Mouse (Mus musculus): Measurements from ENCODE around the gene Adra2a. TPM values are rescaled to one million over a fixed set of nuclear protein-coding genes. Genes with fewer than 3 reads are reported as not detected.

Gene Adra2a
- polyA plus RNA-seq, 1 experiment = 6.8 TPM

GRCm38 (mm10) chr19:54040356-54041028 lies 3.5 kb upstream of the Adra2a start:
- 18% methylated on average over 4 of the region's 4 CpGs for WGBS
- Histone ChIP-seq H3K36me3 (ENCODE audit: control insufficient read depth, insufficient read depth, low read length) (no peaks in the 10 kb centered on the region; the same call in 1 of the 2 replicates), H3K4me1 (ENCODE audit: control insufficient read depth, insufficient read depth, insufficient read length, low read length) (peaks cover 6% of the 10 kb centered on the region), H3K4me3 (ENCODE audit: low read depth, low read length) (no peak overlapping the region), H3K27me3 (ENCODE audit: control insufficient read depth, insufficient read depth, low read length) (peaks cover 7% of the 10 kb centered on the region), H3K27ac (ENCODE audit: insufficient read depth, low read depth, low read length) (peak overlapping the region; percentile 27)
- TF ChIP-seq CTCF (IDR thresholded peaks at IDR 0.05; ENCODE audit: extremely low read depth, insufficient read length, insufficient replicate concordance, low read depth, low read length) (no peak), POLR2A (IDR thresholded peaks at IDR 0.05; ENCODE audit: low read depth, low read length) (no peak)

- Histone ChIP-seq H3K27me3 (ENCODE audit: control insufficient read depth, insufficient read depth, low read length) (peaks cover 12% of the 10 kb centered on the region), H3K36me3 (ENCODE audit: control insufficient read depth, insufficient read depth, low read length) (no peaks in the 10 kb centered on the region; the same call in 1 of the 2 replicates), H3K4me3 (ENCODE audit: low read depth, low read length) (no peak overlapping the region), H3K4me1 (ENCODE audit: control insufficient read depth, insufficient read depth, insufficient read length, low read length) (peaks cover 9% of the 10 kb centered on the region), H3K27ac (ENCODE audit: insufficient read depth, low read depth, low read length) (peak overlapping the region; percentile 27)
- TF ChIP-seq CTCF (IDR thresholded peaks at IDR 0.05; ENCODE audit: extremely low read depth, insufficient read length, insufficient replicate concordance, low read depth, low read length) = no peak
- no peak for TF ChIP-seq POLR2A (IDR thresholded peaks at IDR 0.05; ENCODE audit: low read depth, low read length)
- WGBS = 11% methylated on average over 5 of the region's 5 CpGs
Measured at GRCm38 (mm10) chr19:54041029-54041367, 3.0 kb upstream of the Adra2a start.

- Histone ChIP-seq H3K27me3 (ENCODE audit: control insufficient read depth, insufficient read depth, low read length) (peaks cover 19% of the 10 kb centered on the region), H3K36me3 (ENCODE audit: control insufficient read depth, insufficient read depth, low read length) (no peaks in the 10 kb centered on the region), H3K4me3 (ENCODE audit: low read depth, low read length) (peak overlapping the region; percentile 79), H3K4me1 (ENCODE audit: control insufficient read depth, insufficient read depth, insufficient read length, low read length) (peaks cover 26% of the 10 kb centered on the region), H3K27ac (ENCODE audit: insufficient read depth, low read depth, low read length) (0 out of 2 replicates have a peak overlapping the region, but pooled peaks have one; percentile 34)
- 1% methylated on average over 57 of the region's 59 CpGs for WGBS
- TF ChIP-seq CTCF (IDR thresholded peaks at IDR 0.05; ENCODE audit: extremely low read depth, insufficient read length, insufficient replicate concordance, low read depth, low read length) (peak; percentile 74), POLR2A (IDR thresholded peaks at IDR 0.05; ENCODE audit: low read depth, low read length) (no peak)
Measured at GRCm38 (mm10) chr19:54044507-54045371, 788 bp downstream of the Adra2a start.

- Histone ChIP-seq H3K4me1 (ENCODE audit: control insufficient read depth, insufficient read depth, insufficient read length, low read length) (peaks cover 26% of the 10 kb centered on the region), H3K36me3 (ENCODE audit: control insufficient read depth, insufficient read depth, low read length) (no peaks in the 10 kb centered on the region), H3K27me3 (ENCODE audit: control insufficient read depth, insufficient read depth, low read length) (peaks cover 19% of the 10 kb centered on the region), H3K27ac (ENCODE audit: insufficient read depth, low read depth, low read length) (0 out of 2 replicates have a peak overlapping the region, but pooled peaks have one; percentile 34), H3K4me3 (ENCODE audit: low read depth, low read length) (peak overlapping the region; percentile 79)
- 1% methylated on average over 29 of the region's 29 CpGs for WGBS
- no peak for TF ChIP-seq CTCF (IDR thresholded peaks at IDR 0.05; ENCODE audit: extremely low read depth, insufficient read length, insufficient replicate concordance, low read depth, low read length)
- no peak for TF ChIP-seq POLR2A (IDR thresholded peaks at IDR 0.05; ENCODE audit: low read depth, low read length)
Measured at GRCm38 (mm10) chr19:54045412-54045811, 1.5 kb downstream of the Adra2a start.

GRCm38 (mm10) chr19:54045931-54046683 lies 2.2 kb downstream of the Adra2a start:
- no peak for TF ChIP-seq CTCF (IDR thresholded peaks at IDR 0.05; ENCODE audit: extremely low read depth, insufficient read length, insufficient replicate concordance, low read depth, low read length)
- TF ChIP-seq POLR2A (IDR thresholded peaks at IDR 0.05; ENCODE audit: low read depth, low read length) = no peak
- Histone ChIP-seq H3K4me1 (ENCODE audit: control insufficient read depth, insufficient read depth, insufficient read length, low read length) (peaks cover 22% of the 10 kb centered on the region), H3K27ac (ENCODE audit: insufficient read depth, low read depth, low read length) (no peak overlapping the region), H3K4me3 (ENCODE audit: low read depth, low read length) (peak overlapping the region; percentile 79), H3K27me3 (ENCODE audit: control insufficient read depth, insufficient read depth, low read length) (peaks cover 19% of the 10 kb centered on the region), H3K36me3 (ENCODE audit: control insufficient read depth, insufficient read depth, low read length) (no peaks in the 10 kb centered on the region)
- 2% methylated on average over 55 of the region's 55 CpGs for WGBS

GRCm38 (mm10) chr19:54046684-54047070 lies 2.7 kb downstream of the Adra2a start:
- under 1% methylated on average over 46 of the region's 46 CpGs for WGBS
- Histone ChIP-seq H3K27ac (ENCODE audit: insufficient read depth, low read depth, low read length) (no peak overlapping the region), H3K4me3 (ENCODE audit: low read depth, low read length) (peak overlapping the region; percentile 79)

More at GRCm38 (mm10) chr19:54046684-54047070, 2.7 kb downstream of the Adra2a start:
- Histone ChIP-seq H3K36me3 (ENCODE audit: control insufficient read depth, insufficient read depth, low read length) (no peaks in the 10 kb centered on the region), H3K4me1 (ENCODE audit: control insufficient read depth, insufficient read depth, insufficient read length, low read length) (peaks cover 22% of the 10 kb centered on the region), H3K27me3 (ENCODE audit: control insufficient read depth, insufficient read depth, low read length) (peaks cover 19% of the 10 kb centered on the region)
- no peak for TF ChIP-seq POLR2A (IDR thresholded peaks at IDR 0.05; ENCODE audit: low read depth, low read length)

Data from small intestine, adult 2 months (tissue).